Mouse (Mus musculus) A20 (cell line): ENCODE measurements at regions not wholly inside any gene's neighbourhood (a gene's known extent, or its start where the extent isn't known, plus 50 kb on each side); places are given as distances from the start of the nearest gene placed in this dataset.

ENCODE experiments used
- DNase-seq: peaks from one replicate; pipeline ENCODE4 v3.0.0-alpha.2; 2011; ENCODE audit warnings: low read depth, low spot score

DNA sequence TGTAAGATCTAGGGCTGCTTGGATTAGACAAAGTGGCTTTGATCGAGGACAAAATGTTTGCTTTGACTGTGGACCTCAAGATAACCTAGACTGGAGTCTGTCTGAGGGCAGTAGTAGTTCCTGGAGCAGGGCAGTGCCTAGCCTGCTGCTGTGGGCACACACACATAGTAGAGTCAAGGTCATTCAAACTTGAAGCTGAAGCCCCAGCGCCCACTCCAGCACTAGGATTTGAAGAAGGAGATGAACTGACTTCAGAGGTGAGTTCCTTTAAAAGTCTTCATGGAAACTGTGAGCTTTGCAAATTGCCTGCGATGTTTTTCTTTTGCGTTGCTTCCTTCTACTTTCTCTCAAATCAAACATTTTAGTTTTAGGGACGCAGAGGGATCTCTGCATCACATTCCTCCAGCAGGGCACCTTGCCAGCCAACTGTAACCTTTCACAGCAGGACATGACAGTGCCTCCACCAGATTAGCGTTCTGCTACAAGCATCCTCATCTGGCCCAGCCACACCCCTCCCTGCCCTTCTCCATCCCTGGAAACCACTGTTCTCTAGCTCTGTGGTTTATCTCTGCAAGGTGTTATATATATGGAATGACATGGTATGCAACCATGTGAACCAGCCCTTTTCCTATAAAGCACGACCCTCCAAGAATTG is 377.3 kb upstream of the Gm10131 start:
- DNase-seq, result no peak

GRCm38 (mm10) chr8:34486433-34487096 is 375.0 kb upstream of the Gm10131 start:
- DNase-seq, result no peak

- no peak for DNase-seq
These were observed 374.4 kb upstream of the Gm10131 start for GRCm38 (mm10) chr8:34485905-34486304.

GRCm38 (mm10) chr8:34485346-34485745 is 373.8 kb upstream of the Gm10131 start:
- DNase-seq, result no peak

DNA sequence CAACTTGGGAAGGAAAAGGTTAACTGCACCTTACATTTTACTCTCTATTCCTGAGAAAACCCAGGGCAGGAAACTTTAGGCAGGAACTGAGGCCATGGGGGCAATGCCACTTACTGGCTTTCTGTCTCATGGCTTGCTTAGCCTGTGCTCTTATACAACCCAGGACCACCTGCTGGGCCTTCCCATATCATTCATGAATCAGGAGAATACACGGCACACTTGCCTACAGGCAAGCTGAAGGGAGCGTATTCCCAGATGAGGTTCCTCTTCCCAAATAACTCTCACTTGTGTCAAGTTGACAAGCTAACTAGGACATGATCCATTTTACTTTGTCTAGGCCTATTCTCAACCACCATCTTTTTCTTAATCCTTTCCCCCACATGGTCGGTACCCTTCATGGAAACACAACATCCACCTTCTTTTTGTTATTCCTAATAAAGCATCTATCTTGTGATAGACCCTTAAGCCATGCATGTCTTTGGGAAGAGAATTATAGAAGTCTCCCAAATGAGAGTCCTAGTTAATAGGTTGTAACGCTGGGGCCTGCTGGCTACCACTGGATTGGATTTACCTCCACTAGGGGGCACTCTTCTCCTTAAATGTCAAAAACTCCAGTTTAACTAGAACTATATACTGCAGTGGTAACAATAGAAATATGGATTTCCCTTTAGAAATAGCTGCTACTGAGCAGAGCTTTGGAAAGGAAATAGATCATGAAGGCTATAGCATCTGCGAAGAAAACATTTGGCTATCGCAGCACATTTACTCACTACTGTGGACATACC is 373.2 kb upstream of the Gm10131 start:
- DNase-seq, result peak; percentile 68

GRCm38 (mm10) chr8:34483212-34483611 is 371.7 kb upstream of the Gm10131 start:
- DNase-seq, result no peak

DNA sequence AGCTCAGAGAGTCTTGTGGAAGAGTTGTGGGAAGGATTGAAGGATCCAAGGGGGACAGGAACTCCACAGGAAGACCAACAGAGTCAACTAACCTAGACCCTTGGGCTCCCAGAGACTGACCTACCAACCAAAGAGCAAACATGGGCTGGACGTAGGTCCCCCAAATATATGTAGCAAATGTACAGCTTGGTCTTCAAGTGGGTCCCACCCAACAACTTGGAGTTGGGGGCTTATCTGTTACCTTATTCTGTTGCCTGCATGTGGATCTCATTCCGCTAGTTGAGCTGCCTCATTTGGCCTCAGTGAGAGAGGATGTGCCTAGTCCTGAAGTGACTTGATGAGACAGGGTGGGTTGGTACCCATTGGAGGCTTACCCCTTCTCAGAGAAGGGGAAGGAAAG is 371.1 kb upstream of the Gm10131 start:
- DNase-seq, result no peak

GRCm38 (mm10) chr8:34480496-34480895 is 369.0 kb upstream of the Gm10131 start:
- no peak for DNase-seq

DNA sequence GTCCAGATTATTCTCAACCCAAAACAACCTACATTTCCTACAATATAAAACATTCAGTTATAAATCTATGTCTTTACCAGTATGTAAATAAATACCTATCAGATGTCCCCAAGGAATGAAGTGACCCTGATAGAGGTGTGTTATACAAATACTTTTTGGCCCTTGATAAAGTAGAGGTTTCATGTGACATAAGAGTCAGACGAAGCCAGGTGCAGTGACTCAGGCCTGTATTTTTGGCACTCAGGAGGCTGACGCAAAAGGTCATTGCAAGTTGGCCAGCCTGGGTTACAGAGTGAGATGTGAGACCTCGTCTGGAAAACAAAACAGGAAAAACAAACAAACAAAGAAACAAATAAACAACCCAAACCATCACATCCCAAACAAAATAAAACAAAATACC is 367.4 kb upstream of the Gm10131 start:
- DNase-seq, result no peak

DNA sequence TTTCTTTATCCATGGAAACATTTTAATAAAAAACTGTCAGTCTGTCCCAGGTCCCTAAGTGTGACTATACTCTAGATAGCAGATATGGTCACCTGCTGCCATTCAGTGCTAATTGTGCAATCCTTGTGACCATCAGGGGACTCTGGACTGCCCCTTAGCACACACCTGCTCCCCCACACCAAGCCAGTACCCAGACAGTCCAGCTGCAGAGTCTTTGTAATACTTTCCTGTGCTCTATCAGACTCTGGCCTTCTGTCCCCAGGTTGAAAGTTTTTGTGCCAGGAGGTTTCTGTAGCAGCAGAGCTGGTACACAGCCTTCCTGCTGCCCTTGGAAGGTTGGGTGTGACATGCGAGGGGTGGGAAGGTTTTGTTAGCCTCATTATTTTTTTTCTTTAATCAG is 366.9 kb upstream of the Gm10131 start:
- peak; percentile 16 for DNase-seq

- no peak for DNase-seq
These were observed 364.7 kb upstream of the Gm10131 start for GRCm38 (mm10) chr8:34476146-34476820.

DNA sequence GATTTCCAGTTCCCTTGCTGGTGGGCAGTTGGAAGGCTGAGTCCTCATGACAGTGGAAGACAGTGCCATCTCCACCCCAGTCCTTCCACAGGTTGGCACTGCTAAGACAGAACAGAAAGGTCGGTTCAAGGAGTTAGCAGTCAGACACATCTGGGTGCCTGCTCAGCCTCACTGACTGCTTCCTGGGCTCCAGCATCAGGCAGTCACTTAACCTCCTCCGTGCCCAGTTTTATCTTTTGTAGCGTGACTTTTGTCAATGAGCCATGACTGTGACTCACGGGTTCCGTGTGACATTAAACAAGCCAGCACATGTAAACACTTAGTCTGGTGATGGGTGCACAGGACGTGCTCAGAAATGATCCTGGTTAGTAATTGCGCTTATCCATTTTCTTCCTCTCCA is 363.1 kb upstream of the Gm10131 start:
- DNase-seq, result no peak

DNA sequence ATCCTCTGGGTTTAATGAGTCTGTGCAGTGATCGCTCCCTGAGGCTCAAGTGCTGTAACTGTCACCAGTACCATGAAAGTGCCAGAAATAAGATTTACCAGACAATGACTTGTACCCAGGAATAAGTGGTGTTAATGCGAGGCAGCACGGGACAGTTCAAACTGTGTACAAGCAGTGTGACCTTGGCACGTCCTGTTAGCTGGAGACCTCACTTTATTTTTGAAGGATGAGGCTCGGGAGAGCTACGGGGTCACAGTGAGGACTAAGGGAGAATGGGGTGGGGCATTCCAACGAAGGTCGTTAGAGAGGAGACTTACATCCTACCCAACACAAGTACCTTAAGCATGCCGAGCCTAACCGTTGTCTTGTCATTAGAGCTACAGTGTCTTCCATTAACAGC is 362.2 kb upstream of the Gm10131 start:
- DNase-seq, result no peak

GRCm38 (mm10) chr8:34473301-34473700 is 361.8 kb upstream of the Gm10131 start:
- no peak for DNase-seq

DNA sequence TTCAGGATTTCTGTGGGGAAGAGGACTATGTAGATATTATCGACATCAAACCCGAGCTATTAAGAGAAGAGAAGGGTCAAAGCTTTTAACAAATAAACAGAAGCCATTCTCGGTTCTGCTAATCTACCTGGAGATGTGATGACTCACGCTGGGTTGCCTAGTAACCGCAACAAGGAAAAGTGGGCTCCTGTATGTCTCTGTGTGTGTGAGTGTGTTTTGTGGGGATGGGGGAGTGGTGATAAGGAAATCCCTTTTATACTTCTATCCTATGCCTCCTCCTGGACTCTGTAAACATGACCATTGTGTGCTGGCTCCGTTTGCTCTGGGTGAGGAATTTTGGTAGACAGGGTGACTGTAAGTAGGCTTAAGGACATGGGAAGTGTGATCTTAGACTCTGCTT is 361.3 kb upstream of the Gm10131 start:
- DNase-seq, result no peak

DNA sequence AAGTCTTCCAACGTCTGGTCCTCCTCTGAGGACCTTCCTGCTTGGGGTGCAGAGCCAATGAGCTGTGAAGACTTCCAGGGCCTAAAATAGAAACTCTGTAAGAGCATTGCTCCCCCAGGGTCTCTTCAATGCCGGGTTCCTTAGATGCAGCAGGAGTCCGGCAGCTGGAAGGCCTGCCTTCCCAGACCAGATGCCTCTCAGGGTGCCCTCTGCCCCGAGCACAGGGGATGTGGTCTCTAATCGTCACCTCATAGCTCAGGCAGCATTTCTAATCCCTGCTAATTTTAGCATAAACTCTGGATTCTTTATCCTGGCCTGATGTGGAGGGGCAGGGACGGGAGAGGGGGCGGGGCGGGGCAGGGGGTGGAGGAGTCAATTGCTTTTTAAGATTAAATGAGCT is 360.9 kb upstream of the Gm10131 start:
- DNase-seq, result no peak

GRCm38 (mm10) chr8:34469091-34469490 is 357.6 kb upstream of the Gm10131 start:
- DNase-seq, result no peak

GRCm38 (mm10) chr8:34466786-34467364 is 355.3 kb upstream of the Gm10131 start:
- DNase-seq, result no peak

DNA sequence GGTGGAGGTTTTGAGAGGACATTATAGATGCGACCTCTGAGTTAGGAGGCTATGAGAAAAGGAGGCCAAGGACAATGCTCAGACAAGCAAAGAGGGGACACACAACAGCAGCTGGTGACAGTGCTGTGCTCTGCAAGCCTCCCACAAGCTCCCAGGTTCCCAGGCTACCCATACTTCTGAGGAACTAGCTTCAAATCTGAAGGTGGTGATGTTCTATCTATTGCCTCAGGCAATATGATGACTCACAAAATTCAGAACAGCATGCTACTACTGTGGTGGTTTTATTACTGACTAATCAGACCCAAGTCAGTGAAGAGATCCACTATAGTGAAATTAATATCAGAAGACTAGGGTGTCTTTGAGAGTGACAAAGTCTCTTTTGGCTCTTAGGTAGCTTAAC is 353.9 kb upstream of the Gm10131 start:
- no peak for DNase-seq

GRCm38 (mm10) chr8:34462262-34462661 is 350.7 kb upstream of the Gm10131 start:
- no peak for DNase-seq

DNA sequence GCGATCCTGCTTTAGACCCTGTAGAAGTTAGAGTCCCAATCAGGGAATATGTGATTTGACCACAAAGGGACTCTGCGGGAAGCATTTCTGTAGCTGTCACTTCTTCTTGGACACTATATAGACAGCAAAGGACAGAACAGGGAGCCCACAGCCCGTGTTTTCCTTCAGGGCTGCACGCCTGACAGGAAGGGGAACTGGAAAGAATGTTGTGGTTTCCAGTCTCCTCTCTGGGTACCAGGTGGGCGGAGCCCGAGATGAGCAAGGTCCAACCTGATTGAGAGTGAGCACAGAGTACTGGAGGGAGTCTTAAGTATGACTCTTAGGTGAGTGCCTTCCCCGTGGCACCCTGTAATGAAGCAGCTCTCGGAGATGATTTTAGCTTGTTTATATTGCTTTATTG is 346.8 kb upstream of the Gm10131 start:
- no peak for DNase-seq

DNA sequence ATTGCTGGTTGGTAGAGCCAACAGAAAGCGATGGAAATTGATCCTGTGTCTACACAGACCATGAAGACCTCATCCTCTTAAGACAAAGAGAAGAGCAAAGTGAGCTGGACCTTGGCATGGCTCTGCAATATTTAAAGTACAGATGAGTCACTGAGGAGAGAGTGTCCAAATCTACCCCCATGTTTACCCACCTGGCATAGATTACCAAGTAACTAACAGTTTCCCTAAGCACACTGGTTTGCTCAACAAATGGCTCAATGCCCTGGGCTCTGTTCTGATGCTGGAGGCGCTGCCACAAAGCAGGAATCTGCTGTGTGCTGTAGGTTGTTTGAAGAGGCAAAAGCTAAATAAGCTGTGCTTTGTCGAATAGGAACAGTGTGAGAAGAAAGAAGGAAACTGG is 345.0 kb upstream of the Gm10131 start:
- no peak for DNase-seq
